Mouse (Mus musculus): ENCODE measurements around the gene Sorbs2. TPM values are rescaled to one million over a fixed set of nuclear protein-coding genes. Genes with fewer than 3 reads are reported as not detected.

The Sorbs2 gene
- polyA plus RNA-seq, 2 experiments = 3.7 to 6.2 TPM

DNA sequence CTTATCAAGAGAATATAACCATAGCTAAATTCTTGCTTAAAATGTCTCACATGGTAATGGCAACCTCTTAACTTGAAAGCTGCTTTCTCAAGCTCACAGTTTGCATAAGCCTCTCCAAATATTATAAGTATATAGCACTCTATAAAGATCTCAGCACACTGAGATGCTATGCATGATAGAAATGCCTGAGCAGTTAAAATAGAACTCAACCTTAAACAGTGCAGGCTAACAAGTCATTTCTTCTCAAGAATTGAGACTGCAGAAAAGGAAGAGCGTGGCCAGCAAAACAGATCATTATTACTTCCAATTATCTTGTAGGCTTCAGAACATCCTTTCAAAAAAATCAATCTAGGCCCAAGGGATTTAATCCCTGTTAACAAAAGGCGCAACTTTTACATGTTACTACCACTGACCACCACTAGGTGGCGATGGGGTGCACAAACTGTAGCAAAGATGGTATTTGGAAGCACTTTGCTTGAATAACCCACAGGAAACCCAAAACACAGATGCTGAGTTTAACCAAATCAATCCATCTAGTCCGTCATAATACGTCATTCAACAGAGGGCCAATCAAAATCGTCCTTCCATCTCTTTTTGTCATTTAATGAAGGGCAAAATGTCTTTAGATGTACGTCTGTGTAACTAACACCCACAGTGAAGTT is 309.3 kb downstream of the Sorbs2 start:
- ATAC-seq (ENCODE audit: insufficient read depth) = no peak
- Histone ChIP-seq H3K4me2 (ENCODE audit: low read depth) (no peak overlapping the region), H3K9ac (replicated peaks) (no peak overlapping the region)

DNA sequence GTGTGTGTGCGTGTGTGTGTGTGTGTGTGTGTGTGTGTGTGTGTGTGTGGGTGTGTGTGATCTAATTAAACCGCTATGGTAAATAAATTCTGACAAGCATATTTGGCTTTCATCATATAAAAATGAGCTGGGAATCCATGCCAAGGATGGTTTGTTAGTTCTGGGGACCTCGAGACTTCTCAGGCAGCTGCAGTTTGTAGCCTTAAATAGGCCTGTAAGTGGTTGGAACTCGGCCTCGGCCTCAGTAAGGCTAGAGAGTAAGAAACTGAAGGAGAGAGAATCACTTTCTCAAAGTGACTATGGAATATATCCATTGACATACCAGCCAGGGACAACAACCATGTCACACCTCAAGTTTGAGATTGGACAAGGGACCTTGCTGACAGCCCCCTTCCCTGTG is 314.1 kb downstream of the Sorbs2 start:
- no peak for ATAC-seq (ENCODE audit: insufficient read depth)
- H3K9me3 ChIP-seq (ENCODE audit: control insufficient read depth, low read length) = no peaks in the 10 kb centered on the region
- WGBS (ENCODE audit: insufficient replicate concordance) = 52% methylated on average over 5 of the region's 5 CpGs
- no peaks in the 10 kb centered on the region for H3K27me3 ChIP-seq (ENCODE audit: control insufficient read depth, insufficient read depth, low read length)
- no peak overlapping the region for H3K4me2 ChIP-seq (ENCODE audit: low read depth)
- H3K4me3 ChIP-seq (ENCODE audit: insufficient read depth in 1 of 2, low read depth in 2 of 2, low read length in 2 of 2) = no peak overlapping the region
- no peak overlapping the region for H3K27ac ChIP-seq
- H3K9ac ChIP-seq (replicated peaks) = no peak overlapping the region
- DNase-seq (ENCODE audit: low read depth in 3 of 3, low spot score in 3 of 3) = no peak
- no peaks in the 10 kb centered on the region for H3K4me1 ChIP-seq (replicated peaks; ENCODE audit: control insufficient read depth in 2 of 2, insufficient read depth in 2 of 2, low read length in 1 of 2)
- TF ChIP-seq EP300 (IDR thresholded peaks at IDR 0.05; ENCODE audit: low read depth) (no peak), CTCF (IDR thresholded peaks at IDR 0.05; ENCODE audit: low read depth) (no peak)
- no peaks in the 10 kb centered on the region for H3K36me3 ChIP-seq (replicated peaks; ENCODE audit: control insufficient read depth, insufficient read depth, low read depth)

More for the DNA sequence above, 309.3 kb downstream of the Sorbs2 start:
- Histone ChIP-seq H3K36me3 (replicated peaks; ENCODE audit: control insufficient read depth, insufficient read depth, low read depth) (no peaks in the 10 kb centered on the region), H3K4me1 (replicated peaks; ENCODE audit: control insufficient read depth in 2 of 2, insufficient read depth in 2 of 2, low read length in 1 of 2) (no peaks in the 10 kb centered on the region), H3K4me3 (ENCODE audit: insufficient read depth in 1 of 2, low read depth in 2 of 2, low read length in 2 of 2) (no peak overlapping the region), H3K9me3 (ENCODE audit: control insufficient read depth, low read length) (no peaks in the 10 kb centered on the region), H3K27ac (no peak overlapping the region), H3K27me3 (ENCODE audit: control insufficient read depth, insufficient read depth, low read length) (no peaks in the 10 kb centered on the region)
- DNase-seq (ENCODE audit: low read depth in 3 of 3, low spot score in 3 of 3) = peak; percentile 1 to 5 (median 4)
- no peak for TF ChIP-seq EP300 (IDR thresholded peaks at IDR 0.05; ENCODE audit: low read depth)
- peak; percentile 78 for TF ChIP-seq CTCF (IDR thresholded peaks at IDR 0.05; ENCODE audit: low read depth)
- 15% methylated on average over 7 of the region's 7 CpGs for WGBS (ENCODE audit: insufficient replicate concordance)

DNA sequence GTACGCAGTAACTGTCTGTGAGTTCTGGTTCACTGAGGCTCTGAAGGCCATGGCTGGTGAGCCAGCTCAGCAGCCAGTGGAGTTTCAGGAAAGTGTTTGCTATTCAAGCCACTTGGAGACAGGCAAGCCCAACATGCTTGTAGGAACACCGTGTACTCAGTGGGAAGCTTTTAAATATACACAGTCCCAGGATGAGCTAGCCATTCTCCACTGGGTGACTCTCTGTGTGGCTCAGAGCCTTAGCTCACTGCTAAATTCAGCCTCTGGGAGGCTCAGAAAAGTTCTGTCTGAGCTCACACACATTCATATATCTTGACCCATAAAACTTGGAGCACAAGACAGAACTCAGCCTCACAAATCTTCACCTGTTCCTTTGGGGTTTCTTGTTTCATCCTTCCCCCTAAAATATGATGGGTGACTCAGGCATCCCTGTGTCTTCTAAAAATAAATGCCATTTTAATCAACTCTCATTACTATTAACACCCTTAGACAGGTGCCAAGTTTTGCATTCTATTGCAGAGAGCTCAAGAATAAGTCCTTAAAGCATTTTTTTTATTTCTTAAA is 322.5 kb downstream of the Sorbs2 start:
- H3K4me2 ChIP-seq (ENCODE audit: low read depth) = no peak overlapping the region
- no peaks in the 10 kb centered on the region for H3K9me3 ChIP-seq (ENCODE audit: control insufficient read depth, low read length)
- no peak overlapping the region for H3K4me3 ChIP-seq (ENCODE audit: insufficient read depth in 1 of 2, low read depth in 2 of 2, low read length in 2 of 2)
- H3K36me3 ChIP-seq (replicated peaks; ENCODE audit: control insufficient read depth, insufficient read depth, low read depth) = no peaks in the 10 kb centered on the region
- TF ChIP-seq EP300 (IDR thresholded peaks at IDR 0.05; ENCODE audit: low read depth) (no peak), CTCF (IDR thresholded peaks at IDR 0.05; ENCODE audit: low read depth) (no peak)
- DNase-seq (ENCODE audit: low read depth in 3 of 3, low spot score in 3 of 3) (no peak), ATAC-seq (ENCODE audit: insufficient read depth) (no peak)
- H3K4me1 ChIP-seq (replicated peaks; ENCODE audit: control insufficient read depth in 2 of 2, insufficient read depth in 2 of 2, low read length in 1 of 2) = no peaks in the 10 kb centered on the region
- no peak overlapping the region for H3K27ac ChIP-seq
- H3K27me3 ChIP-seq (ENCODE audit: control insufficient read depth, insufficient read depth, low read length) = no peaks in the 10 kb centered on the region
- no peak overlapping the region for H3K9ac ChIP-seq (replicated peaks)
- 72% methylated on average over 2 of the region's 2 CpGs for WGBS (ENCODE audit: insufficient replicate concordance)

DNA sequence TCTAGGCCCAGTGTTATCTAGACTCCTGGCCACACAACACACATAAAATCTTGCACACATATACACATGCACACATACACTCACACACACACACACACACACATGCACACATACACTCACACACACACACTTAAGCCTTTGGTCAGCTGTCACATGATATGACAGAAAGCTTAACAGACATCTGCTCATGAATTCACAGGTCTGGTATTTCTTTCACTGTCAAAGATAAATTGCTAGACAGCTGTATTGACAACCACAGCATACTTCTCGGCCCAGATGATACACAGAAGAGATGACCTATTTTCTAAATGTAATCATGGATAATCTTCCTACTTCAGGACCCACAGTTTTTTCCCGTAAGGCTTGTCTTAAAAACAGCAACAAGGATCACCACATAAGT is 326.3 kb downstream of the Sorbs2 start:
- DNase-seq (ENCODE audit: low read depth in 3 of 3, low spot score in 3 of 3) = no peak
- Histone ChIP-seq H3K27ac (no peak overlapping the region), H3K4me1 (replicated peaks; ENCODE audit: control insufficient read depth in 2 of 2, insufficient read depth in 2 of 2, low read length in 1 of 2) (no peaks in the 10 kb centered on the region), H3K4me2 (ENCODE audit: low read depth) (no peak overlapping the region), H3K4me3 (ENCODE audit: insufficient read depth in 1 of 2, low read depth in 2 of 2, low read length in 2 of 2) (no peak overlapping the region), H3K27me3 (ENCODE audit: control insufficient read depth, insufficient read depth, low read length) (no peaks in the 10 kb centered on the region), H3K9ac (replicated peaks) (no peak overlapping the region), H3K36me3 (replicated peaks; ENCODE audit: control insufficient read depth, insufficient read depth, low read depth) (no peaks in the 10 kb centered on the region), H3K9me3 (ENCODE audit: control insufficient read depth, low read length) (no peaks in the 10 kb centered on the region)
- no peak for TF ChIP-seq CTCF (IDR thresholded peaks at IDR 0.05; ENCODE audit: low read depth)
- ATAC-seq (ENCODE audit: insufficient read depth) = no peak
- 53% methylated on average over 2 of the region's 2 CpGs for WGBS (ENCODE audit: insufficient replicate concordance)

DNA sequence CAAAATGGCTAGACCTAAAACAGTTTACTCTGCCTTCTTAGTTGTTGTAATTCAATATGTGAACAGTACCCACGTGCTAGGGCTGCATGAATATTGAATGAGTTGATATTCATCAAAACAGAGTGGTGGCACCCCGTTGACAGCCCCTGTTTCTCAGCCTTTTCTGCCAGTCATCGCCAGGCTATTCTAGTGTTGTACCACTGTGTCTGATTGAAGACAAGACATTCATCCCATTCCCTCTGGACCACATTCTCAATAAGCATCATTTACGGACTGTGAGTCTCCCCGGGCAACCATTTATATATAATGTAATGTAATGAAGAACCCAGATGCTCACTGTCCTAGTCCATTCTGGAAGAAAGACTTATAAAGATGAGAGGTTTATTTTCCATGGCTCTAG is 335.7 kb downstream of the Sorbs2 start:
- no peaks in the 10 kb centered on the region for H3K9me3 ChIP-seq (ENCODE audit: control insufficient read depth, low read length)
- H3K36me3 ChIP-seq (replicated peaks; ENCODE audit: control insufficient read depth, insufficient read depth, low read depth) = no peaks in the 10 kb centered on the region
- WGBS (ENCODE audit: insufficient replicate concordance) = 56% methylated on average over 5 of the region's 5 CpGs
- H3K4me1 ChIP-seq (replicated peaks; ENCODE audit: control insufficient read depth in 2 of 2, insufficient read depth in 2 of 2, low read length in 1 of 2) = no peaks in the 10 kb centered on the region
- H3K27me3 ChIP-seq (ENCODE audit: control insufficient read depth, insufficient read depth, low read length) = no peaks in the 10 kb centered on the region
- no peak overlapping the region for H3K9ac ChIP-seq (replicated peaks)
- H3K4me2 ChIP-seq (ENCODE audit: low read depth) = no peak overlapping the region
- no peak overlapping the region for H3K4me3 ChIP-seq (ENCODE audit: insufficient read depth in 1 of 2, low read depth in 2 of 2, low read length in 2 of 2)
- no peak overlapping the region for H3K27ac ChIP-seq
- ATAC-seq (ENCODE audit: insufficient read depth) = no peak
- no peak for TF ChIP-seq EP300 (IDR thresholded peaks at IDR 0.05; ENCODE audit: low read depth)
- TF ChIP-seq CTCF (IDR thresholded peaks at IDR 0.05; ENCODE audit: low read depth) = no peak
- no peak for DNase-seq (ENCODE audit: low read depth in 3 of 3, low spot score in 3 of 3)
